Mouse (Mus musculus) midbrain, embryonic 13.5 days (tissue): ENCODE data around the gene Krt31. TPM values are rescaled to one million over a fixed set of nuclear protein-coding genes. Genes with fewer than 3 reads are reported as not detected.

Experiments used
- polyA plus RNA-seq: library from polyadenylated mRNA; unstranded; fragments of >200 nt; fragmentation: Nextera tagmentation; extraction: Ambion mirVana; gene quantifications from 2 replicates; pipeline ENCODE4 v1.2.1, GENCODE M21; 2015

The Krt31 gene
- polyA plus RNA-seq, 1 experiment from 2014 or later, result not detected

Other genes with a start within 250 kb of the Krt31 start
- gene Gm11554, start 246.1 kb downstream of the Krt31 start, polyA plus RNA-seq, result not detected in 2 replicates
- not detected in 2 replicates for gene Krtap4-13, start 240.7 kb downstream of the Krt31 start, polyA plus RNA-seq
- gene Gm11564, start 234.9 kb downstream of the Krt31 start, polyA plus RNA-seq, result not detected in 2 replicates
- gene 2300003K06Rik, start 212.5 kb downstream of the Krt31 start, polyA plus RNA-seq, result not detected in 2 replicates
- not detected in 2 replicates for gene Krtap4-16, start 198.9 kb downstream of the Krt31 start, polyA plus RNA-seq
- not detected in 2 replicates for gene Gm11568, start 192.6 kb downstream of the Krt31 start, polyA plus RNA-seq
- not detected in 2 replicates for gene Gm11559, start 186.1 kb downstream of the Krt31 start, polyA plus RNA-seq
- not detected in 2 replicates for gene Krtap9-1, start 177.2 kb downstream of the Krt31 start, polyA plus RNA-seq
- not detected in 2 replicates for gene Gm11567, start 171.4 kb downstream of the Krt31 start, polyA plus RNA-seq
- gene Krtap31-1, start 142.6 kb downstream of the Krt31 start, polyA plus RNA-seq, result not detected in 2 replicates
- not detected in 2 replicates for gene Gm11565, start 135.8 kb downstream of the Krt31 start, polyA plus RNA-seq
- not detected in 2 replicates for gene Krtap31-2, start 114.3 kb downstream of the Krt31 start, polyA plus RNA-seq
- not detected in 2 replicates for gene Krtap9-5, start 102.1 kb downstream of the Krt31 start, polyA plus RNA-seq
- not detected in 2 replicates for gene Krtap29-1, start 71.5 kb downstream of the Krt31 start, polyA plus RNA-seq
- not detected in 2 replicates for gene Krtap16-1, start 64.0 kb downstream of the Krt31 start, polyA plus RNA-seq
- gene Krtap17-1, start 56.6 kb downstream of the Krt31 start, polyA plus RNA-seq, result 0.28 and 0.37 TPM in 2 replicates
- not detected in 2 replicates for gene Krt33a, start 34.3 kb downstream of the Krt31 start, polyA plus RNA-seq
- not detected in 2 replicates for gene Krt33b, start 20.7 kb downstream of the Krt31 start, polyA plus RNA-seq
- not detected in 2 replicates for gene Krt34, start 9.0 kb downstream of the Krt31 start, polyA plus RNA-seq
- not detected in 2 replicates for gene Krt32, start 37.7 kb upstream of the Krt31 start, polyA plus RNA-seq
- not detected in 2 replicates for gene Krt35, start 45.7 kb upstream of the Krt31 start, polyA plus RNA-seq
- not detected in 2 replicates for gene Krt36, start 55.1 kb upstream of the Krt31 start, polyA plus RNA-seq
- 0.22 TPM in 1 of 2 replicates, not detected in the other for gene Krt13, start 71.0 kb upstream of the Krt31 start, polyA plus RNA-seq
- gene Krt15, start 85.4 kb upstream of the Krt31 start, polyA plus RNA-seq, result 0.41 and 0.98 TPM in 2 replicates
- gene Krt19, start 98.1 kb upstream of the Krt31 start, polyA plus RNA-seq, result 0.86 and 1.4 TPM in 2 replicates
- not detected in 2 replicates for gene Krt9, start 142.7 kb upstream of the Krt31 start, polyA plus RNA-seq
- 0.15 and 0.22 TPM in 2 replicates for gene Krt14, start 157.0 kb upstream of the Krt31 start, polyA plus RNA-seq
- not detected in 2 replicates for gene Krt16, start 198.4 kb upstream of the Krt31 start, polyA plus RNA-seq
- not detected in 2 replicates for gene Krt17, start 210.5 kb upstream of the Krt31 start, polyA plus RNA-seq
- not detected in 2 replicates for gene Krt42, start 219.3 kb upstream of the Krt31 start, polyA plus RNA-seq